Mouse (Mus musculus) brain, embryonic 14.5 days (tissue): ENCODE results near the gene Gys2.

Experiments used
- CTCF ChIP-seq: fragments of 200-500 bp; IDR thresholded peaks from 2 replicates; pipeline ENCODE4 v1.5.1; 2012; ENCODE audit warnings: inconsistent platforms, mild to moderate bottlenecking, moderate library complexity, borderline replicate concordance; ENCODE audit not compliant: insufficient read depth, insufficient read length; ENCODE audit errors: extremely low read depth
- POLR2A ChIP-seq: fragments of 200-500 bp; IDR thresholded peaks from 2 replicates; pipeline ENCODE4 v1.6.1; 2012; ENCODE audit warnings: mild to moderate bottlenecking, inconsistent platforms, borderline replicate concordance; ENCODE audit not compliant: poor library complexity, insufficient read depth, insufficient read length, severe bottlenecking; ENCODE audit errors: extremely low read depth

DNA sequence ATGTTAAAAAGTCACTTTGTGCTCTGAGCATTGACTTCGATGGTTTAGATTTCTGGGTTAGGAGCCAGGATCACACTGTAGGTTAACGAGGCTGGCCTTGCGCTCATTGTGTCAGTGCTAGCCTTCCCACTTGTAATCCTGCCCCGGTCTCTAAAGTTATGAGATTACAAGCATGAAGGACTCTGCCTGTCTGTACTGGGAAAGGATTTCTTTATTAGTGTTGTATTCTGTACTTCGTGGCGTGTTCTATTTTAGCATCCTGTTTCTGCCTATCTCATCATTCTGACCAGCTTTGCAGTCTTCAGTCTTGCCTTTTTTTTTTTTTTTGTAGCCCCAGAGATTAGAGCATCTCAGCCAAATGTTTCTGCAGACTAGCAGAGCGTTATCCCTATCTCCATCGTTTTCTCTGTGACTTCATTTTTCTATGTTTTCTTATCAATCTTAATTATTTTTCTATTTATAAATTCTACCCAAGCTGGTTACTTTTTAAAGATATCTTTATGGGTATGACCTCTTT, 85.1 kb downstream of the Gys2 start:
- TF ChIP-seq CTCF (no peak), POLR2A (no peak)
